Mouse (Mus musculus): ENCODE data around the gene Nod1. TPM values are rescaled to one million over a fixed set of nuclear protein-coding genes. Genes with fewer than 3 reads are reported as not detected.

Nod1 gene
- total RNA-seq, 4 experiments from 2014 or later: 17.8 to 19.7 (median 19.4) TPM

DNA sequence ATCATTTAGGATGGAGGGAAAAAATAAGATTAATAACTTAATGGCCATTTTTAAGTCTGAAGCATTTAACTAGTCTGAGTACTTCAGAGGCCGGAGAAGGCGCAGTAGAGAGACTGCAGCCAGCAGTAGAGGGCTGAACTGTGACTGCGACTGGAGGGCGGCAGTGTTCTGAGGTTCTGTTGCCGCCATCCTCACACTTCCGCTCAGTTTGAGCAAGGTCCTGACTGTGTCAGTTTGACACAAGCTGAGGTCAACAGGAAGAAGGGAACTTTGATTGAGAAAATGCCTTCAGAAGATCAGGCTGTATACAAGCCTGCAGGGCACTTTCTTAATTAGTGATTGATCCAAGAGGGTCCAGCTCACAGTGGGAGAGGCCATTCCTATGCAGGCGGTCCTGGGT, 86.2 kb downstream of the Nod1 start:
- no peak for DNase-seq (ENCODE audit: low spot score)

DNA sequence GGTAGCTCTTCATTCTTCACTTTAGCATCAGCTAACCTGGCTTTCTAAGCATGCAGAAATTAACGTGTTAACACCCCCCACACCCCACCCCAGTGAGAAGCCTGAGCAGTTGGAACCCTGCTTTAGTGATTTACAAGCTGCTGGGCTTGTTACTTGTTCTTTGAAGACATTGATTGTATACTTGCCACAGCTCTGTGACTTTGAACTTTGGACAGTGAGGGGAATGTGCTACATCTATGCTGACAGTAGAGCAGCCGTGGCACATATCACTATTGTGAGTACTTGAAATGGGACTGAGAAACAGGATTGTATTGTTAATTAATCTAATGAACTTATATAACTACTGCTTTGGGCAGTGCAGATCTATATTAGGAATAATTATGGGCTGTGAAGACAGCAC, 89.0 kb downstream of the Nod1 start:
- no peak for DNase-seq (ENCODE audit: low spot score)

DNA sequence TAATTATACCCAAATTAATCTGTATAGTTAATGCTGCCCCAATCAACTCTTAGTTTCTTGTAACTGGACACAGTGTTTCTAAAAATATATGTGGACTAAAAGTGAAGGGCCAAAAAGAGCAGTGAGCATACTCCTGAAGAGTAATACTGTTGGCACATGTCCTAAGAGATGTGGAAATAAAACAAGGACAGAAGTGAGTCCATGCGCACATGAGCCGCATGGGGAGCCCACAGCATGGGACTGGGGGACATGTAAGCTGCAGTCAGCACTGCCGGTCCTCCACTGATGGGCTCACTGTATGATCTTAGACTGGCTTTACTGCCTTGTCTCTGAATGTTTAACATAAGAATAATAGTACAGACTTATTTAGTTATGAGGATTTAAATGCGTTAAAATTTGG, 92.3 kb downstream of the Nod1 start:
- no peak for DNase-seq (ENCODE audit: low spot score)

DNA sequence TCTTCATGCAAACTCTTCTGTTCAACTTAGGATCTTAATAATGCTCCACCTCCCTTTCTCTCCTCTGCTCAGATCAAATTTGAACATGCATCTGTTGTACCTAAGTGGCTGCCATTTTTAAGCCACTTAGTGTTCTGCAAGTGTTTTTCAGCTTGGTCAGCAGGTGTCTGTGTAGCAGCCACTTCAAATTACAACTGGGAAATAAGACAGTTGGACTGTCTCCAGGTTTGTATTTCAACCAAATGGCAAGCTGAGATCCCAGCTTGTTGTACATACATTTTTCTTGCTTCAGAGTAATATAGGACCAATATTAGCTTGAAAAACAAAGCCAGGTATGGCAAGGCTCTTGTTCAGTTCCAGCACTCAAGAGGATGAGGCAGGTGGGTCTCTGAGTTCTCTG, 93.9 kb downstream of the Nod1 start:
- no peak for DNase-seq (ENCODE audit: low spot score)

DNA sequence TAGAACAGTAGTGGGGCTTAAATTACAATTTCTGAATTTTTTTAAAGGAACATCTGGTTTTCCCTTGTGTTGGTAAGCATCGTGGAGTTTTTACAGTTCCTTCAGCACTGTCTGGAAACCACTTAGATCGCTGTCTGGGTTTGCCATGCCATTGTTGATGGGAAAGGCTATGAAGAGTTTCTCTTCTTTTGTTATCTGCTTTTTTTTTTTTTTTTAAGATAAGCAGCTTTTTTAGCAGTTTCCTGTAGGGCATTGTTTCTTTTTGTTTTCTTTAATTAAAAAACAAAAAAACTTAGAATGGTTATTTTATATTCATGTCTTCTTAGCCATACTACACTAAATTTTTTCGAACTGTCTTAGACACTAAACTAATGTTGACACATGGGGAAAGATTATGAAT, 94.8 kb downstream of the Nod1 start:
- no peak for DNase-seq (ENCODE audit: low spot score)

DNA sequence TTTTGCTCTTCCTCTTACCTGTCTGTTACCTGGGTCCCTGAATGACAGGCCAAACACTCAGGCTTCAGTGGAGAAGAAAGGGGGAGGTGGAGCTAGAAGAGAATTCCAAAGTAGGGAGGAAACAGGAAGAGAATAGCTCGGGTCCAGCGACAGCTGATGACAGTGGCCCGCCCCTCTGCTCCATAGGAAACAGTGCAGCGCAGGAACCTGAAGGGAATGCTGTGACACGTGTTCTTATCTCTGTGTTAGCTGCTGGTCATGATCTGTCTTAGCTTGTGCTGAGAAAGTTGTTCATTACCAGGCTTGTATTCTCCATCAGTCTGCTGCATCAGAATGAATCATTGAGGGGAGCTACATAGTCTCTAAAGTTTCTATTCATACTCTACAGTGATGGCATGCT, 95.6 kb downstream of the Nod1 start:
- DNase-seq (ENCODE audit: low spot score): no peak

Other genes with a start within 250 kb of the Nod1 start
- 10 to 100 TPM; 18.0 to 23.9 (median 19.8) TPM for gene Znrf2, start 155.7 kb downstream of the Nod1 start, total RNA-seq (2022)
- gene Ggct, start 20.3 kb upstream of the Nod1 start, total RNA-seq (2022): 10 to 100 TPM; 24.9 to 36.1 (median 27.0) TPM
- gene Gars, start 65.4 kb upstream of the Nod1 start, total RNA-seq (2022): 10 to 100 TPM; 55.9 to 58.8 (median 57.4) TPM
- 10 to 100 TPM; 20.4 to 30.3 (median 22.6) TPM for gene Crhr2, start 160.4 kb upstream of the Nod1 start, total RNA-seq (2022)
- 100 to 1,000 TPM in 1 of 4 experiments, 10 to 100 TPM in 3; 24.3 to 119 (median 52.8) TPM for gene Inmt, start 202.4 kb upstream of the Nod1 start, total RNA-seq (2022)
- 1 to 10 TPM; 3.7 to 6.6 (median 4.6) TPM for gene Mindy4, start 230.8 kb upstream of the Nod1 start, total RNA-seq (2022)

Measured in heart, adult 8-10 months (tissue).